Mouse (Mus musculus) limb, embryonic 12.5 days (tissue): ENCODE measurements around the gene Abcc3. TPM values are rescaled to one million over a fixed set of nuclear protein-coding genes. Genes with fewer than 3 reads are reported as not detected.

Source experiments
- ATAC-seq: fragments of 200-750 bp; cut with Nextera tagmentation; 2 replicates; pipeline ENCODE4 v1.8.0; 2017; ENCODE audit warnings: low read depth, moderate TSS enrichment; ENCODE audit not compliant: insufficient number of reproducible peaks, insufficient read depth, low FRiP score, low TSS enrichment
- H3K27ac ChIP-seq: fragments of 300-500 bp; sonication (generic); 2 replicates; pipeline ENCODE4 v1.5.1; 2016; ENCODE audit warnings: mild to moderate bottlenecking, moderate library complexity
- H3K27me3 ChIP-seq: fragments of 300-500 bp; sonication (generic); 2 replicates; pipeline ENCODE4 v1.6.1; 2016; ENCODE audit warnings: mild to moderate bottlenecking, moderate library complexity
- H3K36me3 ChIP-seq: fragments of 300-500 bp; sonication (generic); 2 replicates; pipeline ENCODE4 v1.6.1; 2016; ENCODE audit warnings: mild to moderate bottlenecking, moderate library complexity
- H3K4me1 ChIP-seq: fragments of 300-500 bp; sonication (generic); replicated peaks from 2 replicates; pipeline ENCODE4 v1.6.1; 2016
- H3K4me2 ChIP-seq: fragments of 300-500 bp; sonication (generic); 2 replicates; pipeline ENCODE4 v1.6.1; 2016; ENCODE audit warnings: mild to moderate bottlenecking, moderate library complexity
- H3K4me3 ChIP-seq: fragments of 300-500 bp; sonication (generic); replicated peaks from 2 replicates; pipeline ENCODE4 v1.5.1; 2016; ENCODE audit warnings: mild to moderate bottlenecking
- H3K9ac ChIP-seq: fragments of 300-500 bp; sonication (generic); replicated peaks from 2 replicates; pipeline ENCODE4 v1.6.1; 2016; ENCODE audit warnings: mild to moderate bottlenecking, moderate library complexity
- H3K9me3 ChIP-seq: fragments of 300-500 bp; sonication (generic); 2 replicates; pipeline ENCODE4 v1.6.1; 2016; ENCODE audit warnings: mild to moderate bottlenecking, moderate library complexity
- WGBS: fragments of 180-500 bp; shearing (Covaris S2); methylation state at CpG from one replicate; pipeline ENCODE4 v1.1.7; 2016; 5-methylcytosine and 5-hydroxymethylcytosine counted together
- polyA plus RNA-seq: library from polyadenylated mRNA; unstranded; fragments of >200 nt; fragmentation: Nextera tagmentation; extraction: Ambion mirVana; gene quantifications from 2 replicates; pipeline ENCODE4 v1.2.1, GENCODE M21; 2016

The Abcc3 gene
- polyA plus RNA-seq, 1 experiment from 2014 or later: 0.63 TPM

DNA sequence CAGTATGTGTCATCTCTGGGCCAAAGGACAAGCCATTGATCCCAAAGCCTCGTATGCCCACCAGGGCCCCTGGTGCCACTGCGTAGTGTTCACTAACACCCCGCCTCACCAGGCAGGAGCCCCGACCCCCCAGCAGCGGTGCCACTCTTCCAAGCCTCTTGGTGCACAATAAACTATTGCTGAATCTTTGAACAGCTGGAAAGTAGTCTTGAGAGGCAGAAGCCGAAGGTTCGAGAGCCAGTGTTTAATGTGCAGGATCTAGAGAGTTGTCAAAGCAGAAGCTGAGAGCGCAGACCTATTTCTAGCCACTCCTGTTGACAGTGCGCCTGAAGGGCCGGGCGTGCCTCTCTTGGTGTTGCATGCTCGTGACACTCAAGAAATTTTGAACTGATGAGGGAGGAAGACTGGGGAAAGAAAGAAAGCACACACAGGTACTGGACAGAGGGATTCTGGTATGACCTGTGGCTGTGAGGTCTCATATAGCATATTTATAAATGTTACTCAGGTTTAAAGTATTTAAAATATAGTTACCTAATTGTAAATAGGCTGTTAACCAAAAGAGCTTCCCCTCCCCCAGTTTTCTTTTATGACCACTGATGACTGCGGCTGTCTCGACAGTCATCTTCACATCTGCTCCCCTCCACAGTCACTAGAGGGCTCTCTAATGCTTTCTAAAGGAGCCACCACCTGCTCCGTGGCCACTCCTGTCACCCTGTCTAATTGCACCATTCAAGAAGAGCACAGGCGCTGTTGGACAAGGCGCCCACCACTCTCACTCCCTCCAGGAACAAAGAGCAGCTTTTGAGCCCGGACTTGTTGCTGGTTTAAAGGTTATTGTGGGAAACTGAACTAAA lies 52.8 kb downstream of the Abcc3 start:
- H3K4me1 ChIP-seq: peaks cover 42% of the 10 kb centered on the region
- WGBS: 58% methylated on average over 18 of the region's 18 CpGs
- H3K36me3 ChIP-seq: peaks cover 48% of the 10 kb centered on the region

DNA sequence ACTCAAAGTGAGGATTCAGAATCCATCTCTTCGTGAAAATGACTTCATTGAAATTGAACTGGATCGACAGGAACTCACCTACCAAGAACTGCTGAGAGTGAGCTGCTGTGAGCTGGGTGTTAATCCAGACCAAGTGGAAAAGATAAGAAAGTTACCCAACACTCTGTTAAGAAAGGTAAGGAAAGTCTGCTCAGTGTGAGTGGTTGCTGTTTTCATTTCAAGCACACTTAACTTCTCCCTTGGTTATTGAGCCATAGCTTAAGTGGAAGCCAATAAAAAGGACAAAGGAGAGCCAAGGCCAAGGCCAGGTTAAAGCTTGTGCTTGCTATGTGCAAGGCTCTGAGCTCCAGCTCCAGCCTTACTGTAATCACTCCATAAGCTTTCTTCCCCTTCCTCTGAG lies 54.5 kb downstream of the Abcc3 start:
- Histone ChIP-seq H3K27me3 (no peaks in the 10 kb centered on the region), H3K9me3 (no peaks in the 10 kb centered on the region), H3K27ac (no peak overlapping the region), H3K4me3 (no peak overlapping the region), H3K4me1 (peaks cover 28% of the 10 kb centered on the region), H3K9ac (no peak overlapping the region), H3K4me2 (no peak overlapping the region), H3K36me3 (peaks cover 59% of the 10 kb centered on the region)
- WGBS: 93% methylated on average over 2 of the region's 2 CpGs
- no peak for ATAC-seq

More for the DNA sequence above, 52.8 kb downstream of the Abcc3 start:
- H3K9me3 ChIP-seq: no peaks in the 10 kb centered on the region
- no peak for ATAC-seq
- H3K4me2 ChIP-seq: no peak overlapping the region
- H3K27ac ChIP-seq: no peak overlapping the region
- no peak overlapping the region for H3K9ac ChIP-seq
- no peaks in the 10 kb centered on the region for H3K27me3 ChIP-seq
- no peak overlapping the region for H3K4me3 ChIP-seq

DNA sequence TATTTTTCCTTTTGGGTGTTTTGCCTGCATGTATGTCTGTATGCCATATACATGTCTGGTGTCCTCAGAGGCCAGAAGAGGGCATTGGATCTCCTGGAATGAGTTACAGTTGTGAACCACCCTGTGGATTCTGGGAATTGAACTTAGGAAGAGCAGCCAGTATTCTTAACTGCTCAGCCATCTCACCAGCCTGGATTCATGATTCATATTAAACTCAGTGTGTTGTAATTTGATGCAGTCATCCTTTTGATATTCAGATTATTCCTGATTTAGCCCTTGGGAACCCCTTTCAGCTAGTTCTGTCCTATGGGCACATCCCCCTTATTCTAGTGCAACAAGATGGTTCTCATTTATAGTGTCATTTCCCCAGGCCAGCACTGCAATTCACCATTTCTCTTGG lies 56.2 kb downstream of the Abcc3 start:
- H3K27ac ChIP-seq: no peak overlapping the region
- H3K36me3 ChIP-seq: peaks cover 59% of the 10 kb centered on the region
- no peaks in the 10 kb centered on the region for H3K27me3 ChIP-seq
- no peaks in the 10 kb centered on the region for H3K9me3 ChIP-seq
- no peak overlapping the region for H3K4me3 ChIP-seq
- no peak overlapping the region for H3K9ac ChIP-seq
- ATAC-seq: no peak
- peaks cover 13% of the 10 kb centered on the region for H3K4me1 ChIP-seq
- no peak overlapping the region for H3K4me2 ChIP-seq

DNA sequence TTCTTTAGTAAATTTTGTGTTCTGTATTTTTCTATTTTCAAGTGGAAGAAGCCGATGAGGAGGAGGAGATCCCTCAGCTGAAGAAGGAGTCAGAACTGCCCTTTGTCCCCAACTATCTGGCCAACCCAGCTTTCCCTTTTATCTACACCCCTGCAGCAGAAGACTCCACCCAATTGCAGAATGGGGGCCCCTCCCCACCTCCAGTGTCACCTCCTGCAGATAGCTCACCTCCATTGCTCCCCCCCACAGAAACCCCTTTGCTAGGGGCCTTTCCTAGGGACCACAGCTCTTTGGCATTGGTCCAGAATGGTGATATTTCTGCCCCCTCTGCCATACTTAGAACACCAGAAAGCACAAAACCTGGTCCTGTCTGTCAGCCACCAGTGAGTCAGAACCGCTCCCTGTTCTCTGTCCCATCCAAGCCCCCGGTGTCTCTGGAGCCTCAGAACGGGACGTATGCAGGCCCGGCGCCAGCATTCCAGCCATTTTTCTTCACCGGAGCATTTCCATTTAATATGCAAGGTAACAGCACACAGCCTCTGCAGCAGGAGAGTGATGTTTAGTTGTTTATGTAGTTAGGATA lies 58.3 kb downstream of the Abcc3 start:
- H3K27me3 ChIP-seq: no peaks in the 10 kb centered on the region
- H3K9ac ChIP-seq: no peak overlapping the region
- no peak overlapping the region for H3K4me2 ChIP-seq
- peaks cover 10% of the 10 kb centered on the region; the same call in 1 of the 2 replicates for H3K4me1 ChIP-seq
- H3K36me3 ChIP-seq: peaks cover 54% of the 10 kb centered on the region
- WGBS: 91% methylated on average over 8 of the region's 8 CpGs
- H3K4me3 ChIP-seq: no peak overlapping the region
- no peaks in the 10 kb centered on the region for H3K9me3 ChIP-seq
- H3K27ac ChIP-seq: no peak overlapping the region
- no peak for ATAC-seq

DNA sequence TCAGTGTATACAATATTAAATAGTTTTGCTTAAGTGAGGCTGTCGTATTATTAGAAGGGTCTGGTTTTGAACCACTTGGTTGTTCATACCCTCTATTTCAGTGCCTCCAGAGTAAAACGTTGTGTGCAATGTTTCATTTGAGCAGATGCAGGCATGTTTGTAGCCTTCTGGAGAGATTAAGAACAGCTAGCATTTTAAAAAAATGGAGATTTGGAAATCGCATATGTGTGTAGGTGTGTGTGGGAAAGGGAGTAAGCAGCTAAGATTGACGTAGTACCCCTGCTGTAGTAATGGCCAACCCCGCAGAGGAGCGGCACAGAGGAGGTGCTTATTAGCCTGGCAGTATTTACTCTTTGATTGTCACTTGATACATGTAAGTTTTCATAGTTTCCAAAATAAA lies 60.1 kb downstream of the Abcc3 start:
- Histone ChIP-seq H3K4me2 (no peak overlapping the region), H3K4me1 (peaks cover 10% of the 10 kb centered on the region; the same call in 1 of the 2 replicates), H3K36me3 (peaks cover 36% of the 10 kb centered on the region), H3K4me3 (no peak overlapping the region), H3K9me3 (no peaks in the 10 kb centered on the region), H3K27me3 (no peaks in the 10 kb centered on the region), H3K27ac (no peak overlapping the region), H3K9ac (no peak overlapping the region)
- ATAC-seq: no peak
- WGBS: 90% methylated on average over 6 of the region's 6 CpGs

DNA sequence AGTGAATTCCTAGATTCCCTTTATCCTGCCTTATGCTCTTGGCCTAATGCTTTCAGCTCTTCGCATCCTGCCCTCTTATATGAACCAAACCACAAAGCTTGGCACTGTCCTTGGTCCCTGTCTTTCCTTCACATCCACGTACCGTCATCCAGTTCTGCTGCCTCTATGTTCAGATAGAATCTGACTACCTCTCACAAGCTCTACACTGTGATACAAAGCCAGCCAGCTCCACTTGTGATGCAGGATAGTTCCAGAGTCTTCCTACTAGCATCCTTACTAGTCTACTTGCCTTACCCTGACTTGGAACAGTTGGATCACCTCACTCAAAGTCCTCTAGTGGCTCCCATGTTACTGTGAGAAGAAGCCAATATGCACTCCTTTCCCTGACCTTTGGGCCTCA lies 62.6 kb downstream of the Abcc3 start:
- Histone ChIP-seq H3K4me3 (no peak overlapping the region), H3K9ac (no peak overlapping the region), H3K4me1 (peaks cover 18% of the 10 kb centered on the region), H3K9me3 (no peaks in the 10 kb centered on the region), H3K27ac (no peak overlapping the region), H3K27me3 (no peaks in the 10 kb centered on the region), H3K4me2 (no peak overlapping the region), H3K36me3 (peaks cover 14% of the 10 kb centered on the region)
- ATAC-seq: no peak
- 97% methylated on average over 3 of the region's 3 CpGs for WGBS

DNA sequence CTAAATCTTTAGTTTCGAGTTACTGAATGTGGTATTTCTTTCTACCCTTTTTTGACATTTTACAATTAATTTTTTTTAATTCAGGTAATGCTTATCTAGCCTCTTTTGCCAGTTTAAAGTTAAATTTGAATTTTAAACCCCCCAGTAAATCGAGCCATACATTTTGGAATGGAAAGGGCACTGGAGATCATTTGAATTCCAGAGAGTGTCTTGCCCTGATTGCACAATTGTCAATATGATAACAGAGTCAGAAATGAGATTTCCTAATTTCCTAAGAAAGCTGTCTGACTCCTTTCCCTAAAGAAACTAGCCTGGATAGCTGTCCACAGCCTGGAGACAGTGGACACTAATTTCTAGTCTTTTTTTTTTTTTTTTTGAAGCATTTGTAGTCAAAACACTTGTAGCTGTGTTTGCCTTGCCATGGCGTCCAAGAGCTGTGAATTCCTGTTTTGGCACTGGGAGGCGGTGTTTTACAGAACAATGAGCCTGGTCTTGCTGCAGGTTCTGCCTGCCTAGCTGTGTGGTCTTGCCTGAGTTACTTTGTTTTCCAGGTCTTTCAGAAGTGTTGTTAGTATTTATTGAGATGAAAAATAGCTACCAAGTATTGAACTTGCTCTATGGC lies 63.4 kb downstream of the Abcc3 start:
- Histone ChIP-seq H3K4me2 (0 out of 2 replicates have a peak overlapping the region, but pooled peaks have one; percentile 75), H3K4me1 (peaks cover 18% of the 10 kb centered on the region), H3K4me3 (no peak overlapping the region), H3K27me3 (no peaks in the 10 kb centered on the region), H3K9me3 (no peaks in the 10 kb centered on the region), H3K27ac (no peak overlapping the region; the same call in 1 of the 2 replicates), H3K9ac (no peak overlapping the region), H3K36me3 (peaks cover 7% of the 10 kb centered on the region)
- 55% methylated on average over 4 of the region's 4 CpGs for WGBS
- no peak for ATAC-seq

DNA sequence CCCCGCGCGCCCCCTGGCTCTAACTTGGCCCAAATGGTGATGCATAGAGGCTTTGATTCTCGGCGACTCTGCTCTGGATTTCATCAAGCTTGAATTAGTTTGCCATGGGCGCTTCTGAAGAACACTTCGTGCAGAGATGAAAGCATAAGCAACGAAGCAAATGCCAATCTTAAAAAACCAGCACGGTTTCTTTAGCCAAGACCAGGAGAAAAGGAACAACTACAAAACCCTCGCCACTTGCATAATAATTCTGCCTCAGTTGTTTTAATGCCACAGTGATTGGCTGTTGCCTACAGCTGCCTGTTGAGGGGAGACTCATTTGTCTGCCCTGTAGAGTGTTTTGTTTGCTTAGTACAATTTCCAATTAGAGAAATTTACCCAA lies 64.2 kb downstream of the Abcc3 start:
- no peaks in the 10 kb centered on the region for H3K9me3 ChIP-seq
- peaks cover 2% of the 10 kb centered on the region; the same call in 1 of the 2 replicates for H3K36me3 ChIP-seq
- no peaks in the 10 kb centered on the region for H3K27me3 ChIP-seq
- peak overlapping the region; percentile 75 for H3K4me2 ChIP-seq
- H3K9ac ChIP-seq: peak overlapping the region; percentile 89
- peaks cover 18% of the 10 kb centered on the region for H3K4me1 ChIP-seq
- H3K4me3 ChIP-seq: peak overlapping the region; percentile 74
- WGBS: 2% methylated on average over 10 of the region's 10 CpGs
- peak overlapping the region; percentile 97 for H3K27ac ChIP-seq
- ATAC-seq: no peak

DNA sequence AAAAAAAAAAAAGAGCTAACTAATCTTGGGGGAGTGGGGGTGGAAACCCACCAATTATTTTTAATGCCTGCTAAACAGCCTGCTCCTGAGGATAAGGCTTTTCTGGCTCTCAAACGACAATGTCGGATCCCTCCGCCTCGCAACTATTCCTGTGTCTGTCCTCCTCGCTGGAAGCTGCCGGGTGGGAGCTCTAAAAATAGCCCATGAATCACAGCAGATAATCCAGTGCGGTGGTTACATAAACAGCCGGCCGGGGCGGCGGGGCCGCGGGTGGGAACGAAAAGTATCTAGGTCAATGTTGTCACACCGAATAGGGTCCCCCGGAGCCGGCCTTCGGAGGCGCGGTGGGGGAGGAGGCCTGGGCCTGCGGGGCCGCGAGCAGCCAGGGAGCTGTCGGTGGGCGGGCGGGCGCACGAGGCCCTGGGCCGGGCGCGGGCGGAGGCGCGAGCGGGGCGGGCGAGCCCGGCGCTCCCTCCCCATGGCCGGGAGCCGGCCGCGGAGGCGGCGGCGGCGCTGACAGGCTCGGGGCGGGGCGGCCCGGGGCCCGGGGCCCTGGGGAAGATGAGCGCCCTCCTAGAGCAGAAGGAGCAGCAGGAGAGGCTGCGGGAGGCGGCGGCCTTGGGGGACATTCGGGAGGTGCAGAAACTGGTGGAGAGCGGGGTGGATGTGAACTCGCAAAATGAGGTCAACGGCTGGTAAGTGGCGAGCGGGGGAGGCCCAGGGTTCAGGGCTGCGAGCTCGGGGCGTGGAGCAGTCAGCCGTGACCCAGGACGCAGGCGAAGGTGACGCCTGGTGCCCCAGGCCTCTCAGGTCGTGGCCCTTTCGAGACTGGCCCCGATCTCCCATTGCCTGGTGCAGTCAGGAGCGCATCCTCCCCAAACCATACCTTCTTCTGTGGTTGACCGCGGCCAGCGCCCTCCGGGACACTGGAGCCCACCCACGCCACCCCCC lies 64.8 kb downstream of the Abcc3 start, which contains the start of gene Ankrd40:
TSS of gene Ankrd40 (plus strand) at position 309 of the 951 bp plus-strand sequence.
- peak within 1 kb of the TSS; percentile 74 for H3K4me3 ChIP-seq
- H3K9me3 ChIP-seq: no peaks in the 10 kb centered on the region
- peak; percentile 85 for ATAC-seq
- H3K36me3 ChIP-seq: no peaks in the 10 kb centered on the region
- H3K9ac ChIP-seq: peak within 1 kb of the TSS; percentile 89
- WGBS: 1% methylated on average over 65 of the region's 78 CpGs
- H3K27me3 ChIP-seq: no peaks in the 10 kb centered on the region
- H3K27ac ChIP-seq: peak within 1 kb of the TSS; percentile 97
- peaks cover 18% of the 10 kb centered on the region for H3K4me1 ChIP-seq
- H3K4me2 ChIP-seq: peak within 1 kb of the TSS; percentile 75

DNA sequence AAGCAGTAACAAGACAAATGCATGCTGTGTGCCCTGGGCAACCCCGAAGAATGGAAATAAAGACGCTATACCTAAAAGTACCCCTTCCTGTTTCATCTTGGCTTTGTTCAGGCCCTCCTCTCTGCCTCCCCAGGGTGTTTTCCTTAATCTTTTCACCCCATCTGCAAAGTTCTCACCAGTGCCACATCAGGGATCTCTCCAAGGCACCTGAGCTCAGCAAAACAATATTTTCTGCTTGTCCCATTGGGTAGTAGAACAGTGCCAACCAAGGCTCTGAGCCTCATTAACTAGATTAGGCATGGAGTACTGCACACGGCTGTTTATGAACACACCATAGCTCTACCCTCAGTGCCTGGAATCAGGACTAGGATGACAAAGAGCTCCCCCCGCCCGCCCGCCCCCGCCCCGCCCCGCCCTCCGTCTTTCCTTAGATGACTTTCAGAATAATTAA lies 65.8 kb downstream of the Abcc3 start:
- Histone ChIP-seq H3K4me1 (peaks cover 25% of the 10 kb centered on the region), H3K9me3 (no peaks in the 10 kb centered on the region), H3K27ac (peak overlapping the region; percentile 97), H3K36me3 (no peaks in the 10 kb centered on the region), H3K4me3 (peak overlapping the region; percentile 74), H3K9ac (no peak overlapping the region; the same call in 1 of the 2 replicates), H3K27me3 (no peaks in the 10 kb centered on the region), H3K4me2 (peak overlapping the region; percentile 75)
- no peak for ATAC-seq
- WGBS: 10% methylated on average over 10 of the region's 10 CpGs
